Mouse (Mus musculus): ENCODE data around the gene Gtf2b. TPM values are rescaled to one million over a fixed set of nuclear protein-coding genes. Genes with fewer than 3 reads are reported as not detected.
A peak's percentile ranks its signal among the peaks of the same experiment; 100 is the strongest.

Gene Gtf2b
- total RNA-seq (2021), result 10 to 100 TPM; 41.6 to 45.6 TPM
- long read RNA-seq, experiment 1, transcript Gtf2b-201 (7 exons, 1,455 nt), result major isoform, 12 of 12 reads
- long read RNA-seq, experiment 1, partial matches to known transcripts, result 0 of 12 reads
- long read RNA-seq, experiment 1, other reads (novel, unspliced or antisense), result 0 of 12 reads
- long read RNA-seq, experiment 2, transcript Gtf2b-201 (7 exons, 1,455 nt), result major isoform, 11 of 11 reads
- long read RNA-seq, experiment 2, partial matches to known transcripts, result 0 of 11 reads
- long read RNA-seq, experiment 2, other reads (novel, unspliced or antisense), result 0 of 11 reads

DNA sequence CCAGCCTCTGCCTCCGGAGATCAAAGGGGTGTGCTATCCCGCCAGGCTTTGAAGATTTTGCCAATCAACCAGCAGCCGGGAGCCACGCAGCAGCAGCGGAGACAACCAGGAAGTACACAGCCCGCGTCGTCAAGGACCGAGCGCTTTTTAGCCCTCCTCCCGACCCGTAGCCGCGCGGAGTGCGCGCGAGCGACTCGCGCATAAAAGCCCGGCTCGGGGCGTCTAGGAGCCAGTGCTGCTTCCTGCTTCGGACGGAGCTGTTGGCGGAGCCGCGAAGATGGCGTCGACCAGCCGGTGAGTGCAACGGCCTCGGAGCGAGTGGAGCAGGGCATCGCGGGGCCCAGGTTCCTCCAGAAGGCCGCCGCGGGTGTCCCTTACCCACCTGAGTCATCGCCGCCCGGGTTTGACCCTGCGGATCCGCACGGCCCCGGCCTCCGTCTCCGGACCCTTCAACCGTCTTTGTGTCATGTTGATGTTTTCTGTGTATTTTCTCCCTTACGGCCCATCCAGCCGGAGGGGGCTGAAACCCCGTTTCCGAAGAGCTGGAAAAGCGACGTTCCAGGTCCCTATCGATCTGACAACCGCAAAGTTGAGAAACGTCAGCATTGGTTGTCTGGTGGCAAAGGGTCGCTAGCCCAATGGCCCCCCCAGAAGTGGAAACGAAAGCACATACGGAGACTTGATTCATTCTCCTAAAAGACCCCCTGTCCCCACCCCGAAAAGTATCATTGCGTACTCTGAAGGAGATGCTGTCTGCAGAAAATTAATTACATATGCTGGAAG, at the start of gene Gtf2b:
Gtf2b (plus strand) TSS at position 51 of the 783 bp plus-strand sequence.
- peak within 1 kb of the TSS; percentile 94 for H3K4me3 ChIP-seq
- peak within 1 kb of the TSS; percentile 85 for H3K27ac ChIP-seq
- no peak; the same call in 1 of the 2 replicates for TF ChIP-seq CTCF (IDR thresholded peaks at IDR 0.05)
- DNase-seq (ENCODE audit: extremely low spot score in 1 of 2, low spot score in 2 of 2), result peak; percentile 91
- intact Hi-C loops (cut with DNase I), result loop anchor here (5.0 to 10.0 kb wide), 2 partner anchors 117 to 1560 kb away; partner anchors contain the start of gene Pkn2

DNA sequence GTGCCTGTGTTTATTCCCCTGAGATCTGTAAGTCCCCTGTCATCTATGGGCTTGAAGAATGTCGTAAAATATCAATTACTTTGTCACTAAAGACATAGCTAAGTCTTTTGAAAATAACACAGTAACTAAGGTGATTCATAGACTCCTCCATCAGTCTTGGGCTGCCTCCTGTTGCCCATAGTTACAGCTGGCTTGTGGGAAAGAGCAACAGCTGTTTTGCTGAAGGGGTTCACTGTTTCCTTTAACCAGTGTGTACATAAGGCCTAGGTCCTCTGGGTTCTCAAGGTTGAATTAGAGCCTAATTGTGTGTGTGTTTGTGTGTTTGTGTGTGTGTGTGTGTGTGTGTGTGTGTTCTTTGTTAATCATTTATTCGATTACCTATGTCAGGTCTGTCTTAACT, 39.4 kb upstream of the Gtf2b start:
- no peak for DNase-seq (ENCODE audit: extremely low spot score in 1 of 2, low spot score in 2 of 2)
- TF ChIP-seq CTCF (IDR thresholded peaks at IDR 0.05), result no peak
- no peak overlapping the region for H3K27ac ChIP-seq
- intact Hi-C loops (cut with DNase I), result no loop called here
- H3K4me3 ChIP-seq, result no peak overlapping the region

DNA sequence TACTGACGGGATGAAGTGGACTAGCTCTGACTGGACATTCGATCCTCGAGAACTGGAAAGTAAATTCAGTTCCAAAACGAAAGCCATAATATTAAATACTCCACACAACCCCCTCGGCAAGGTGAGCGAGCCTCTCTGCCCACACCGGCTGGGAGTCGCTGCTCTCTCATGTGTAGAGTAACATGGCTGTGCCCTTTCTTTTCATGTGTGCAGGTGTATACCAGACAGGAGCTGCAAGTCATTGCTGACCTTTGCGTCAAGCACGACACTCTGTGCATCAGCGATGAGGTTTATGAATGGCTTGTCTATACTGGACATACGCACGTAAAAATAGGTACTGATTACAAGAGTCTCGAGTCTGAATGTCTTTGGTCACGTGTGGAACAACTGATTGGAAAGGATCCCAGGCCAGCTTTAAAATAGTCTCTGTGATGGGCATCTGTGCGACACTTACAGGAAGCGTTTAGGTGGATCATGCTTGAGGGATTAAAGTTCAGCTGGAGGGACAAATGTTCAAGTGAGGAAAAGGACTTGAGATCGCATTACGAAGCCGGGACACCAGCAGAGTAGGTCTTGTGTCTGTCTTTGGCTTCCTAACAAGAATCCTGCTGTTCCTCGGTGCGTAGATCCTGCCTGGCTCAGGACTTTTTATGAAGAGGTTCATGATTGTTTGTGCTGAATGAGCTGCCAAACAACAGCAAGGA, 38.7 kb upstream of the Gtf2b start:
- Histone ChIP-seq H3K27ac (no peak overlapping the region), H3K4me3 (no peak overlapping the region)
- no peak for DNase-seq (ENCODE audit: extremely low spot score in 1 of 2, low spot score in 2 of 2)
- TF ChIP-seq CTCF (IDR thresholded peaks at IDR 0.05), result no peak
- intact Hi-C loops (cut with DNase I), result no loop called here

DNA sequence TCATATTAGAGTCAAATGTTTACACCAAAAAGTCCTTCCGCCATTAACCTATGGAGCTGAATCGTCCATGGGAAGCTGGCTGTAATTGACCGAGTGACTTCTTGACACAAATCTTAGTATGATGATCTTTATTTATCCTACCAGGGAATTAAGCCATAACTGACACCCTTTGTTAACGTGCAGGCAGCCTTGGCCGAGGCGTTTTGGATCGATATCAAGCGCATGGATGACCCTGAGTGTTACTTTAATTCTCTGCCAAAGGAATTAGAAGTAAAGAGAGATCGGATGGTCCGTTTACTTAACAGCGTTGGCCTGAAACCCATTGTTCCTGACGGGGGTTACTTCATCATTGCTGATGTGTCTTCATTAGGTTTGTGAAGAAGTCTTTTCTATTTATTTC, 30.6 kb upstream of the Gtf2b start:
- no peak for TF ChIP-seq CTCF (IDR thresholded peaks at IDR 0.05)
- no peak overlapping the region for H3K4me3 ChIP-seq
- intact Hi-C loops (cut with DNase I), result no loop called here
- no peak overlapping the region for H3K27ac ChIP-seq
- DNase-seq (ENCODE audit: extremely low spot score in 1 of 2, low spot score in 2 of 2), result no peak

DNA sequence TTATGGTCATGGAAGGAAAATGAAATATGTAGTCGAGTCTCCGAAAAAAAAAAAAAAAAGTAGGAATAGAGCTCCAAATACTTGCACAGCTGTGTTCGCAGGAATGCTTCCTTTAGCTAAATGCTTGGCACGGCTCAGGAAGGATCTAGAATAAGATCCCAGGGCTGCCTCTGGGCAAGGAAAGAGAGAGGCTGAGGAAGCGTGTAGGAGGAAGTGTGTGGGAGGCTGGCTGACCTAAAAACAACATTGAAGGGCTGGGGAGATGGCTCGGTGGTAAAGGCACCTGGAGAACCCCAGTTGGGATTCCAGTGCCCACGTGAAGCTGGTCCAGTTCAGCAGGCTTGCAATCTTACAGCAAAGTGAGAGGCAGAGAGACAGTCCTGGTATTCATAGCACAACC, 23.9 kb upstream of the Gtf2b start:
- TF ChIP-seq CTCF (IDR thresholded peaks at IDR 0.05), result no peak
- Histone ChIP-seq H3K27ac (no peak overlapping the region), H3K4me3 (no peak overlapping the region)
- intact Hi-C loops (cut with DNase I), result no loop called here
- DNase-seq (ENCODE audit: extremely low spot score in 1 of 2, low spot score in 2 of 2), result peak; percentile 16 to 48

DNA sequence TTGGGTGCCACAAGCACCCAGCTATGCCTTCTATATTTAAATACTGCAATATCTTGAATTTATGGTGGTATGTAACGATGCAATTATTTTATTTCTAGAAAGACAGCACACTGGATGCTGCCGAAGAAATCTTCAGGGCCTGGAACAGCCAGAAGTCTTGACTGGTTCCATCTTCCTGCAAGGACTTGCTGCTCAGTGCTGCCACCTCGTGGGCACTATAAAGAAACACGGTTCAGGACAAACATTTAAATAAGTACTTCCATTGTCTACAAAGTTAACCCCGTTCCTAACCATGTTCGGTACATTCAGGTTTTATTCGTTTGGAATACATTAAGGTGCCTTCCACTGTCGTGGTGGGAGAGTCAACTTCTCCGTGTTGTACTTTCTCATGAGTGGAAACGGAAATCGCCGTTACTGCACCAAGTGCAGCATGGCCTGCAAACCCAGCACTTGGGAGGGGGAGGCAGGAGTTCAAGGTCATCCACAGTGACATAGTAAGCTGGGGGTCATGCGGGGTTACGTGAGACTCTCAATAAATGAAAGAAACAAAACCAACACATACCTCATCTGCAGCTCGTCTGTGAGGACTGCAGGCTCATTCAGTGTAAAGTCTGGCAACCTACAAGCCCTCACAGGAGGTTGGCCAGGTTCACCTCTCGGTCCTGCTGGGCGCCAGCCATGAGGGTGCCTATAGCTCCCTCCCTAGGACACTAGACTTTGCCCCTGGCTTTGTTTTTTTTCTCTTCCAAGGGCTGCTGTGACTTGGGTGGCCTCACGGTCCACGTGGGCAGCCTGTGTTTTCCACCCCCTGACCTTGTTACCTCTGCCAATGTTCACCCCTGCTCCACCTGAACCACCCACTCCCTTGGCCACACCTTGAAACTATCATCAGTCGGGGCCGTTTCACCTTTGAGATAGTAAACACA, 20.6 kb upstream of the Gtf2b start:
- intact Hi-C loops (cut with DNase I), result no loop called here
- Histone ChIP-seq H3K4me3 (no peak overlapping the region), H3K27ac (no peak overlapping the region)
- TF ChIP-seq CTCF (IDR thresholded peaks at IDR 0.05), result peak; percentile 85
- no peak for DNase-seq (ENCODE audit: extremely low spot score in 1 of 2, low spot score in 2 of 2)

DNA sequence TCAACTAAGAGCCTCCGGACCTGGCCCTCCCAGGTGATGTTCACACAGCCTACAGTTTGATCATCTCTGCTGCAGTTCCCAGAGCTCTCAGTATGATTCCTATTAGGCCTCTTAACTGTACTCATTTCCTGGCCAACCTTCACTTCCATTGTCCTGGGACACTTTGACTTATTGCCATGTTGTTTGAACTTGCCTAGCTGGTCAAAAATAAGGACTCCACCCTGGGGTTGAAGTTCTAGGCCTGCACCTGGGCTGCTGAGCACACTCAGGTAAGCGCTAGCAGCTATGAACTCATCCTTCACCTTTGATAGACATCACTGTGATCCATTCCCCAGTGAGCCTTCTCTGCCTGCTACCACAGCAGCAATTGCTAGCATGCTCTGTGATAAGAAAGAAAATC, 19.8 kb upstream of the Gtf2b start:
- TF ChIP-seq CTCF (IDR thresholded peaks at IDR 0.05), result no peak
- Histone ChIP-seq H3K27ac (no peak overlapping the region), H3K4me3 (no peak overlapping the region)
- intact Hi-C loops (cut with DNase I), result no loop called here
- no peak for DNase-seq (ENCODE audit: extremely low spot score in 1 of 2, low spot score in 2 of 2)

DNA sequence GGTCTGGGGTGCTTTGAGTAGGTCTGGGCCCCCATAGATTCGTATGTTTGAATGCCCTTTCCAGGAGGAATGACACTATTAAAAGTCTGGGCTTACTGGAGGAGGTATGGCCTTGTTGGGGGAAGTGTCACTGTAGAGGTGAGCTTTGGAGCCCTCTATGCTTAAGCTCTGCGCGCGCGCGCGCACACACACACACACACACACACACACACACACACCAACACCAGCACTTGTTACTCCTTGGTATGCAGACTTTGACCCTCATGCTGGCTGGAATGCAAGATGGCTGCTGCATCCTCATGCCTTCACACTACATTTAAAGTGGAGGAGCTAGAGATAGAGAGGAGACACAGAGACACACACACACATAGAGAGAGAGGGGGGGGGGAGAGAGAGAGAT, 17.2 kb upstream of the Gtf2b start:
- Histone ChIP-seq H3K27ac (no peak overlapping the region), H3K4me3 (no peak overlapping the region)
- TF ChIP-seq CTCF (IDR thresholded peaks at IDR 0.05), result no peak
- intact Hi-C loops (cut with DNase I), result no loop called here
- no peak for DNase-seq (ENCODE audit: extremely low spot score in 1 of 2, low spot score in 2 of 2)

DNA sequence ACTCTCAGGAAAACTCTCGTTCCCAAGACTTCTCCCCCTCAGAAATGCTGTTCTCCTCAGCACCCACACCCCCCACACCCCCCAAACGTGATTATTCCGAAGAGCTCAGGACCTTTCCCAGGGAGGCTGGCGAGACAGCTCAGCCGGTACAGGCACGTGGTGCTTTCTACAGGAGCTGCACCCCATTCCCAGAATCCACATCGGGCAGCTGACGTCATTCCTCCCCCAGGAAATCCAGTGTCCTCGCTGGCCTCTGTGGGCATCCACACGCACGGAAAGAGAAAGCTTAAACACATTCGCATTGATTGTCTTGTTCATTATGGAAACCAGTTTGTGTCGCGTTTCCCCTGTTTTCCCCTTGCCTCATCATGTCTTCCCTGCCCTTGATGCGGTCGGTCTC, 15.7 kb upstream of the Gtf2b start:
- H3K4me3 ChIP-seq, result peak overlapping the region; percentile 3; the same call in 1 of the 2 replicates
- no peak for TF ChIP-seq CTCF (IDR thresholded peaks at IDR 0.05)
- intact Hi-C loops (cut with DNase I), result no loop called here
- no peak overlapping the region for H3K27ac ChIP-seq
- no peak for DNase-seq (ENCODE audit: extremely low spot score in 1 of 2, low spot score in 2 of 2)

DNA sequence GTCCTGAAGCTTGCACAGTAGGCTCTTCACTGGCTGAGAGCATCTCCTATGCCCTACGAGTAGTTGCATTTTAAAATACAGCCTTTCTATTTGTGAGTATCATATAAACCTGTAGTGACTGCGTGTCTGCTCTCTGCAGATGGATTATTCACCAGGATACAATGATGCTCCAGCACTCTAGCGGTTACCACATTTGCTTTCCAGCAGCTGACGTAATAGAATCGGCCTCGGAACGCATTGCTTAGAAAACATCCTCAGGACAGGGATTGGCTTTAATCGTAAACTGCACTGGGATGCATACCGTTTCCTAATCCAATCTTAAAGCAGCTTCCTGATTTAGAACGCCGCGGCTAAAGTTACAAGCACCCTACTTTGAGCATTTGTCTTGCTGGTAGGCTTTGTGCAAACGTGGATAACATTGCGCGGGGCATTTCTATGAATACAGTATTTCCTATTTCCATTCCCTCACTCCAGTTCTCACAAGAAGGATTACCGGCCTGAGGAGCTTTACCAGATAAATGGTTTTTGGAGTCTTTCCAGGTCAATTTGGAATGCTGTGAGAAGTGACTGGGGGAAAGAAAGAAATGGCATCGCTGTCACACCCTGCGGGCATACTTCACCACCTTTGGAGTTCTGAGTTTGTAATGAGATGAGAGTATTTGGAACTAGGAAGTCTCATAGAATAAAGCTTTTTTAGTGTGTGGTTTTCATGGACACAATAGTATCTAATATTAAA, 9.5 kb upstream of the Gtf2b start:
- Histone ChIP-seq H3K27ac (no peak overlapping the region), H3K4me3 (peak overlapping the region; percentile 22; the same call in 1 of the 2 replicates)
- no peak for TF ChIP-seq CTCF (IDR thresholded peaks at IDR 0.05)
- DNase-seq (ENCODE audit: extremely low spot score in 1 of 2, low spot score in 2 of 2), result no peak
- intact Hi-C loops (cut with DNase I), result no loop called here
